8 mouse cellular contexts compared by ENCODE assay signal in genomic region chr10:85182766-85183165, GRCm38 (mm10). TPM values are rescaled to one million over a fixed set of nuclear protein-coding genes. Genes with fewer than 3 reads are reported as not detected.
DNase-seq lines count a peak whose midpoint lies in the region; ATAC-seq lines count a peak whose summit lies in the region.

No protein-coding gene starts in this region.

- H3K4me1 ChIP-seq in kidney, embryonic 16.5 days (ENCODE audit: insufficient read depth, low read length), result peaks cover 11% of the 10 kb centered on the region
- H3K4me1 ChIP-seq in embryonic facial prominence, embryonic 14.5 days (ENCODE audit: control insufficient read depth, insufficient read depth, low read length), result peaks cover 9% of the 10 kb centered on the region
- H3K4me1 ChIP-seq in hindbrain, embryonic 15.5 days (replicated peaks), result peaks cover 15% of the 10 kb centered on the region
- peaks cover 10% of the 10 kb centered on the region for H3K4me1 ChIP-seq in midbrain, embryonic 14.5 days (ENCODE audit: control insufficient read depth, insufficient read depth, low read length)

- peak overlapping the region; percentile 90 for H3K4me3 ChIP-seq in kidney, embryonic 16.5 days (ENCODE audit: low read length)
- H3K4me3 ChIP-seq in embryonic facial prominence, embryonic 14.5 days (ENCODE audit: low read depth, low read length), result peak overlapping the region; percentile 93
- peak overlapping the region; percentile 93 for H3K4me3 ChIP-seq in hindbrain, embryonic 15.5 days
- H3K4me3 ChIP-seq in midbrain, embryonic 14.5 days (replicated peaks; ENCODE audit: low read depth, low read length), result peak overlapping the region; percentile 92

- WGBS in kidney, embryonic 16.5 days, result 88% methylated on average over 10 of the region's 10 CpGs
- 80% methylated on average over 10 of the region's 10 CpGs for WGBS in embryonic facial prominence, embryonic 14.5 days
- WGBS in hindbrain, embryonic 15.5 days, result 76% methylated on average over 10 of the region's 10 CpGs
- WGBS in midbrain, embryonic 14.5 days, result 84% methylated on average over 10 of the region's 10 CpGs

- peak overlapping the region; percentile 87 for H3K4me2 ChIP-seq in kidney, embryonic 16.5 days (replicated peaks; ENCODE audit: low read depth, low read length)
- H3K4me2 ChIP-seq in embryonic facial prominence, embryonic 14.5 days (ENCODE audit: low read depth, low read length), result peak overlapping the region; percentile 83
- H3K4me2 ChIP-seq in hindbrain, embryonic 15.5 days, result peak overlapping the region; percentile 93
- peak overlapping the region; percentile 99 for H3K4me2 ChIP-seq in midbrain, embryonic 14.5 days (ENCODE audit: low read length)

- ATAC-seq in kidney, embryonic 16.5 days (ENCODE audit: low FRiP score, low TSS enrichment), result no peak
- ATAC-seq in embryonic facial prominence, embryonic 14.5 days (ENCODE audit: low read depth), result no peak
- no peak for ATAC-seq in hindbrain, embryonic 15.5 days (ENCODE audit: low FRiP score, low read depth)
- no peak for ATAC-seq in midbrain, embryonic 14.5 days (ENCODE audit: low FRiP score, low TSS enrichment)
- no peak for ATAC-seq in CD4-positive, CD25-positive, alpha-beta regulatory T cell, adult 4 months

- no peaks in the 10 kb centered on the region for H3K9me3 ChIP-seq in kidney, embryonic 16.5 days (ENCODE audit: low read length)
- H3K9me3 ChIP-seq in embryonic facial prominence, embryonic 14.5 days (ENCODE audit: control insufficient read depth, low read length), result no peaks in the 10 kb centered on the region
- H3K9me3 ChIP-seq in hindbrain, embryonic 15.5 days, result no peaks in the 10 kb centered on the region
- H3K9me3 ChIP-seq in midbrain, embryonic 14.5 days (ENCODE audit: control insufficient read depth, low read length), result no peaks in the 10 kb centered on the region

- no peaks in the 10 kb centered on the region for H3K27me3 ChIP-seq in kidney, embryonic 16.5 days (ENCODE audit: insufficient read depth, low read length)
- no peaks in the 10 kb centered on the region for H3K27me3 ChIP-seq in embryonic facial prominence, embryonic 14.5 days (replicated peaks; ENCODE audit: control insufficient read depth, insufficient read depth, low read length)
- H3K27me3 ChIP-seq in hindbrain, embryonic 15.5 days, result no peaks in the 10 kb centered on the region
- no peaks in the 10 kb centered on the region for H3K27me3 ChIP-seq in midbrain, embryonic 14.5 days (ENCODE audit: control insufficient read depth, insufficient read depth, low read length)

- H3K9ac ChIP-seq in kidney, embryonic 16.5 days (replicated peaks; ENCODE audit: low read length), result no peak overlapping the region; the same call in 1 of the 2 replicates
- H3K9ac ChIP-seq in embryonic facial prominence, embryonic 14.5 days (ENCODE audit: low read depth, low read length), result peak overlapping the region; percentile 59; the same call in 1 of the 2 replicates
- H3K9ac ChIP-seq in hindbrain, embryonic 15.5 days, result peak overlapping the region; percentile 39; the same call in 1 of the 2 replicates
- no peak overlapping the region; the same call in 1 of the 2 replicates for H3K9ac ChIP-seq in midbrain, embryonic 14.5 days (replicated peaks; ENCODE audit: low read length)

- no peak overlapping the region for H3K27ac ChIP-seq in kidney, embryonic 16.5 days (ENCODE audit: low read length)
- no peak overlapping the region for H3K27ac ChIP-seq in embryonic facial prominence, embryonic 14.5 days (replicated peaks; ENCODE audit: low read depth, low read length)
- 0 out of 2 replicates have a peak overlapping the region, but pooled peaks have one; percentile 76 for H3K27ac ChIP-seq in hindbrain, embryonic 15.5 days (replicated peaks)
- H3K27ac ChIP-seq in midbrain, embryonic 14.5 days (replicated peaks; ENCODE audit: low read depth, low read length), result no peak overlapping the region

- H3K36me3 ChIP-seq in kidney, embryonic 16.5 days (ENCODE audit: insufficient read depth, low read length), result no peaks in the 10 kb centered on the region
- no peaks in the 10 kb centered on the region for H3K36me3 ChIP-seq in embryonic facial prominence, embryonic 14.5 days (ENCODE audit: control insufficient read depth, insufficient read depth, low read length)
- H3K36me3 ChIP-seq in hindbrain, embryonic 15.5 days, result no peaks in the 10 kb centered on the region
- H3K36me3 ChIP-seq in midbrain, embryonic 14.5 days (ENCODE audit: control insufficient read depth, insufficient read depth, low read length), result no peaks in the 10 kb centered on the region

- DNase-seq in kidney, postnatal 10 days, result no peak
- DNase-seq in embryonic facial prominence, embryonic 14.5 days (ENCODE audit: low spot score), result no peak
- DNase-seq in midbrain, embryonic 14.5 days, result no peak
- DNase-seq in embryo, embryonic 11 days, result no peak
- no peak for DNase-seq in thymus, postnatal 25 days

RNA-seq across cellular contexts. Expression of gene Cry1, which starts 2.1 kb away (rescaled TPM):
- polyA plus RNA-seq in kidney, embryonic 16.5 days (2015; fragmentation: Nextera tagmentation; extraction: Ambion mirVana), result 27.8 and 29.0 TPM in 2 replicates
- polyA plus RNA-seq in embryonic facial prominence, embryonic 14.5 days (2014; fragmentation: Nextera tagmentation; extraction: Ambion mirVana), result 29.5 and 29.6 TPM in 2 replicates
- polyA plus RNA-seq in hindbrain, embryonic 15.5 days (2015; fragmentation: Nextera tagmentation; extraction: Ambion mirVana), result 36.0 and 36.7 TPM in 2 replicates
- 26.1 and 40.3 TPM in 2 replicates for polyA plus RNA-seq in midbrain, embryonic 14.5 days (2014; fragmentation: Nextera tagmentation; extraction: Ambion mirVana)
- 1 to 10 TPM; 3.4 to 6.7 TPM for polyA plus RNA-seq in CD4-positive, CD25-positive, alpha-beta regulatory T cell, adult 4 months (2017; shearing (Covaris generic))

RNA-seq across cellular contexts. Expression of gene Mterf2, which starts 54.9 kb away (rescaled TPM):
- 13.7 and 16.7 TPM in 2 replicates for polyA plus RNA-seq in kidney, embryonic 16.5 days (2015; fragmentation: Nextera tagmentation; extraction: Ambion mirVana)
- 19.0 and 20.0 TPM in 2 replicates for polyA plus RNA-seq in embryonic facial prominence, embryonic 14.5 days (2014; fragmentation: Nextera tagmentation; extraction: Ambion mirVana)
- polyA plus RNA-seq in hindbrain, embryonic 15.5 days (2015; fragmentation: Nextera tagmentation; extraction: Ambion mirVana), result 28.7 and 30.7 TPM in 2 replicates
- polyA plus RNA-seq in midbrain, embryonic 14.5 days (2014; fragmentation: Nextera tagmentation; extraction: Ambion mirVana), result 31.3 and 35.7 TPM in 2 replicates
- polyA plus RNA-seq in CD4-positive, CD25-positive, alpha-beta regulatory T cell, adult 4 months (2017; shearing (Covaris generic)), result 10 to 100 TPM; 25.2 to 26.1 TPM

Comparison
In these comparisons a context has a peak if more than half of its experiments do, and no peak if none do; other contexts are left out.
1. H3K9ac ChIP-seq: peak in embryonic facial prominence, embryonic 14.5 days (single experiment) and hindbrain, embryonic 15.5 days (single experiment); none in kidney, embryonic 16.5 days (single experiment) and midbrain, embryonic 14.5 days (single experiment).
2. Peak in every context shown above with its lines, with median percentiles within 50 percentile points of each other: H3K4me2 ChIP-seq and H3K4me3 ChIP-seq.